Mouse (Mus musculus) kidney, postnatal 0 days (tissue): ENCODE data around the gene Klhl29. TPM values are rescaled to one million over a fixed set of nuclear protein-coding genes. Genes with fewer than 3 reads are reported as not detected.
A peak's percentile ranks its signal among the peaks of the same experiment; 100 is the strongest.
"Not testable (repeated sequence)": the region's sequence is repeated elsewhere in the genome, so short reads cannot be mapped to it uniquely, and the experiment has no call there.

ENCODE experiments used
- ATAC-seq: fragments of 200-750 bp; cut with Nextera tagmentation; replicated peaks from 2 replicates; pipeline ENCODE4 v1.8.0; 2017; ENCODE audit warnings: low read depth, moderate number of reproducible peaks, moderate TSS enrichment, moderate library complexity; ENCODE audit not compliant: low FRiP score
- DNase-seq: peaks from one replicate; pipeline ENCODE4 v3.0.0-alpha.2; 2016; ENCODE audit warnings: low spot score
- H3K27ac ChIP-seq: fragments of 300-500 bp; sonication (generic); 2 replicates; pipeline ENCODE4 v1.5.1; 2014; ENCODE audit warnings: mild to moderate bottlenecking
- H3K27me3 ChIP-seq: fragments of 300-500 bp; sonication (generic); 2 replicates; pipeline ENCODE4 v1.6.1; 2014; ENCODE audit warnings: low read length, mixed read lengths; ENCODE audit not compliant: insufficient read depth
- H3K36me3 ChIP-seq: fragments of 300-500 bp; sonication (generic); 2 replicates; pipeline ENCODE4 v1.6.1; 2014; ENCODE audit warnings: low read length, mixed read lengths; ENCODE audit not compliant: insufficient read depth
- H3K4me1 ChIP-seq: fragments of 300-500 bp; sonication (generic); replicated peaks from 2 replicates; pipeline ENCODE4 v1.6.1; 2014; ENCODE audit warnings: antibody characterized with exemption, low read length, mixed read lengths; ENCODE audit not compliant: insufficient read depth
- H3K4me2 ChIP-seq: fragments of 300-500 bp; sonication (generic); 2 replicates; pipeline ENCODE4 v1.6.1; 2014; ENCODE audit warnings: mild to moderate bottlenecking, low read length, moderate library complexity, mixed read lengths
- H3K4me3 ChIP-seq: fragments of 300-500 bp; sonication (generic); replicated peaks from 2 replicates; pipeline ENCODE4 v1.5.1; 2014; ENCODE audit warnings: low read depth, low read length
- H3K9ac ChIP-seq: fragments of 300-500 bp; sonication (generic); 2 replicates; pipeline ENCODE4 v1.6.1; 2014; ENCODE audit warnings: low read depth, low read length
- H3K9me3 ChIP-seq: fragments of 300-500 bp; sonication (generic); replicated peaks from 2 replicates; pipeline ENCODE4 v1.6.1; 2016; ENCODE audit warnings: low read length, inconsistent platforms, mixed read lengths
- CTCF ChIP-seq: IDR thresholded peaks from 2 replicates; pipeline ENCODE4 v1.5.1; 2016; ENCODE audit warnings: antibody characterized with exemption, low read depth, mild to moderate bottlenecking, moderate library complexity
- WGBS: fragments of 180-500 bp; shearing (Covaris S2); extraction: QIAGEN DNeasy Blood & Tissue Kit; methylation state at CpG from one replicate; pipeline ENCODE4 v1.1.7; 2014; 5-methylcytosine and 5-hydroxymethylcytosine counted together
- polyA plus RNA-seq: library from polyadenylated mRNA; unstranded; fragments of >200 nt; fragmentation: Nextera tagmentation; extraction: Ambion mirVana; gene quantifications from 2 replicates; pipeline ENCODE4 v1.2.1, GENCODE M21; 2015

Klhl29 gene
- polyA plus RNA-seq, 1 experiment from 2014 or later, result 0.30 TPM

GRCm38 (mm10) chr12:5359065-5359464 lies 16.4 kb downstream of the Klhl29 start:
- WGBS, result 31% methylated on average over 5 of the region's 5 CpGs
- Histone ChIP-seq H3K27me3 (no peaks in the 10 kb centered on the region), H3K9me3 (no peaks in the 10 kb centered on the region), H3K4me2 (no peak overlapping the region), H3K36me3 (no peaks in the 10 kb centered on the region), H3K27ac (no peak overlapping the region), H3K4me1 (no peaks in the 10 kb centered on the region), H3K4me3 (no peak overlapping the region), H3K9ac (no peak overlapping the region)
- DNase-seq (peak; percentile 15), ATAC-seq (no peak)
- TF ChIP-seq CTCF, result no peak

DNA sequence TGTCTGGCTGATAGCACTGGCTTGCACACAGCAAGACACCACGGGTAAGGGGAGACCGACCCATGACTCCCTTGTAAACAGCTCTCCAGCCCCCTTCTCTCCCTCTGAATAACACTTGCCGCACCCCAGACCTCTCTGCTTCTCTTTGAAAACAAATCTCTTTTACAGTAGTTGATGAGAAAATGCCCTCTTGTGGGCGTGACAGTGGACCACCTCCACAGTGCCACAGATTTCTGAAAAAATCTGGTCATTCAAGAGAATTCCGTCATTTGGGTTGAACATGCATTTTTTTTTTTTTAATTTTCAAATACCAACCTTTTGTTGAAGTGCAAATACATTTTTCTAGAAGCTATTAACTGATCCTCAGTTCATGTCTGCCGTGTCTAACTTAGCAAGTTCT lies 17.0 kb downstream of the Klhl29 start:
- no peak overlapping the region for H3K4me3 ChIP-seq
- WGBS, result 40% methylated on average over 6 of the region's 6 CpGs
- TF ChIP-seq CTCF, result peak; percentile 33; the same call in 1 of the 2 replicates
- H3K4me1 ChIP-seq, result no peaks in the 10 kb centered on the region
- no peaks in the 10 kb centered on the region for H3K9me3 ChIP-seq
- no peaks in the 10 kb centered on the region for H3K36me3 ChIP-seq
- H3K9ac ChIP-seq, result no peak overlapping the region
- ATAC-seq, result no peak
- H3K27me3 ChIP-seq, result no peaks in the 10 kb centered on the region
- no peak overlapping the region for H3K27ac ChIP-seq
- H3K4me2 ChIP-seq, result no peak overlapping the region
- DNase-seq, result no peak

- 85% methylated on average over 9 of the region's 9 CpGs for WGBS
- H3K27me3 ChIP-seq, result no peaks in the 10 kb centered on the region
Observed at GRCm38 (mm10) chr12:5353416-5353815, 22.1 kb downstream of the Klhl29 start.

GRCm38 (mm10) chr12:5352771-5353170 lies 22.7 kb downstream of the Klhl29 start:
- 87% methylated on average over 8 of the region's 8 CpGs for WGBS
- H3K4me1 ChIP-seq, result no peaks in the 10 kb centered on the region
- H3K36me3 ChIP-seq, result no peaks in the 10 kb centered on the region
- ATAC-seq (no peak), DNase-seq (no peak)
- no peaks in the 10 kb centered on the region for H3K27me3 ChIP-seq
- no peak overlapping the region for H3K27ac ChIP-seq
- H3K9ac ChIP-seq, result no peak overlapping the region
- no peak for TF ChIP-seq CTCF
- no peak overlapping the region for H3K4me2 ChIP-seq
- no peak overlapping the region for H3K4me3 ChIP-seq
- H3K9me3 ChIP-seq, result no peaks in the 10 kb centered on the region

More at GRCm38 (mm10) chr12:5353416-5353815, 22.1 kb downstream of the Klhl29 start:
- H3K4me1 ChIP-seq, result no peaks in the 10 kb centered on the region
- DNase-seq (no peak), ATAC-seq (no peak)
- H3K27ac ChIP-seq, result no peak overlapping the region
- H3K4me3 ChIP-seq, result no peak overlapping the region
- H3K9me3 ChIP-seq, result no peaks in the 10 kb centered on the region
- no peak overlapping the region for H3K4me2 ChIP-seq
- no peak for TF ChIP-seq CTCF
- H3K36me3 ChIP-seq, result no peaks in the 10 kb centered on the region
- no peak overlapping the region for H3K9ac ChIP-seq

DNA sequence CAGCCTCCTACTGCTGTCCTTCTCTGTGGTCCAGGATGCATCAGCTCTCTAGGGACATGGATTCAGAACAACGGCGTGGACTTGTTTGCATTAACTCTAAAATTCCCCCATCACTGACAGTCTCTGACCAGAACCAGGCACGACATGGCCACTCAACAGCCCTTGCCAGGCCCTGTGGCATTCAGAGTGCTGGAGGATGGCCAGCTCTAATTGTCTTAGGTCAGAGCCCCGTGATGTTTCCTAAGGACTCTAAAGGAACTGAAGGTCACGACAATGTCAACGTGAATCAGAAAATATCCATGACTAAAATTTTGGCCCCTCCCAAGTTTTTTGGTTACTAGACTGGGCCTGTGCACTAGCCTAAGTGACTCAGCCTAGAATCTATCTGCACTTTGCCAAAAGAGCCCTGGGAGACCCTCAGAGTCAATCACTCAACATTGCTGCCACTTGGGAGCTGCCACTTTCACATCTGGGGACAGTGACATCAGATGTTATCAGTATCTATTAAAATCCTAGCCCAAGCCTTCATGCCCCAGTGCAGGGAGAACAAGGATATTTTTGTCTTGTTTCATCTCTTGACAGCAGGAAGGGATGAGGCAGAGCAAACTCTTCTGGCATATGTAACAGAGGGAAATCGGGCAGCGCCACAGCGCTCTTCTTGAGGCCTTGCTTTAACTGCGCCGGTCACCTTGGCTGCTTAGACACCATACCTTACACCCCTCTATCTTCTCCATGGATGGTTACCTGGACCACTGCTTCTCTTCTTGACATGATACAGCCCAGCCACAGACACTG lies 24.8 kb downstream of the Klhl29 start:
- Histone ChIP-seq H3K27ac (no peak overlapping the region), H3K9ac (no peak overlapping the region), H3K4me2 (no peak overlapping the region), H3K36me3 (no peaks in the 10 kb centered on the region), H3K27me3 (no peaks in the 10 kb centered on the region), H3K9me3 (no peaks in the 10 kb centered on the region), H3K4me3 (no peak overlapping the region), H3K4me1 (no peaks in the 10 kb centered on the region)
- TF ChIP-seq CTCF, result no peak
- ATAC-seq (no peak), DNase-seq (no peak)
- WGBS, result 83% methylated on average over 11 of the region's 11 CpGs

DNA sequence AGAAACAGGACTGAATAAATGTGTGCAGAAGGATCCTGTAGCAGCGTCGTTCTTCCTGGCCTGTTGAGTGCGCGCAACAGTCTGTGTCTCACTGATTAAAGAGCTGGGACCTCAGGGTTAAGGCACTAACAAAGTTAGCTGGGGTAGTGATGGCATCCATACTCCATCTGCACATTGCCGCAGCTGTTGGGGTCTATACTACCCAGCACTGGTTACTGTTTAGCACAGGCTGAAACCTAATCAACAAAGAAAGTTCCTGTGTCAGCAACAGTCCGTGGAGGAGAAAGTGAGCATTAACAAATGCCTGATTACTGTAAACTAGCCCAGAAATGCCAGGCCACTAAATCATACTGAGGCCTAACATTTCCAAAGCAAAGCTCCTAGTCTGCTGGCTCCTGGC lies 30.4 kb downstream of the Klhl29 start:
- Histone ChIP-seq H3K4me1 (no peaks in the 10 kb centered on the region), H3K27ac (no peak overlapping the region), H3K4me3 (no peak overlapping the region), H3K36me3 (no peaks in the 10 kb centered on the region), H3K9ac (no peak overlapping the region), H3K27me3 (no peaks in the 10 kb centered on the region), H3K9me3 (no peaks in the 10 kb centered on the region), H3K4me2 (no peak overlapping the region)
- TF ChIP-seq CTCF, result no peak
- DNase-seq (no peak), ATAC-seq (no peak)
- WGBS, result 62% methylated on average over 6 of the region's 6 CpGs

DNA sequence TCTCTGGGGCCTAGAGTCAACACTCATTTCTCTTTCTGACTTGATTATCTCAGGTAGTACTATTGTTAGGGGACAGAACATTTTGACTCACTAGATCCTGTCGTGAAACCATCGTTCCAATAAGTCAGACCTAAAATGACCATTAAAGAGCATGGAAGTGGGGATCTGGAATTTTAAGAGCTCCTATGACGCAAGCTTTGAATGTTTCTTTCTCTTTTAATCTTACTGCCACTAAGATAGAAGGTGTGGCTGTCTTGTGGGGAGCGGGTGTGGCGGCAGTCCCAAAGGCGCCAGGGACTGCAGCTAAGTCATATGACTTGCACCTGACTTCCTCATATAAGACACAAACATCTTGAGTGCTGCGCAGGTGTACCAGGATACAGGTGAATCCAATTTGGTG lies 31.0 kb downstream of the Klhl29 start:
- H3K4me3 ChIP-seq, H3K9me3 ChIP-seq, H3K27ac ChIP-seq, DNase-seq, H3K36me3 ChIP-seq, H3K4me1 ChIP-seq, H3K4me2 ChIP-seq, H3K9ac ChIP-seq, ATAC-seq, H3K27me3 ChIP-seq: not testable (repeated sequence)
- 92% methylated on average over 6 of the region's 7 CpGs for WGBS
